Mouse (Mus musculus) myocyte (in vitro differentiated cells): ENCODE data around the gene Bloc1s4.

Experiments
- CEBPB ChIP-seq: IDR thresholded peaks from 2 replicates; pipeline ENCODE4 v1.6.1; 2011; ENCODE audit warnings: mild to moderate bottlenecking, moderate library complexity; ENCODE audit not compliant: poor library complexity, insufficient read depth, severe bottlenecking
- E2F4 ChIP-seq: IDR thresholded peaks from one replicate; pipeline ENCODE4 v1.6.1; 2011; ENCODE audit warnings: mild to moderate bottlenecking, control low read depth, moderate library complexity; ENCODE audit not compliant: insufficient read depth
- MAX ChIP-seq: IDR thresholded peaks from one replicate; pipeline ENCODE4 v1.6.1; 2011; ENCODE audit warnings: low read depth, mild to moderate bottlenecking, control low read depth
- MYOD1 ChIP-seq, 3 experiments: IDR thresholded peaks; one replicate each; pipeline ENCODE4 v1.6.1; 2011; ENCODE audit warnings: control low read depth in 2 of 3, low read depth in 2 of 3, mild to moderate bottlenecking in 2 of 3, moderate library complexity in 1 of 3; ENCODE audit not compliant: insufficient read length in 2 of 3, control insufficient read depth in 1 of 3
- POLR2A ChIP-seq: IDR thresholded peaks from one replicate; pipeline ENCODE4 v1.6.1; 2011; ENCODE audit warnings: low read depth, mild to moderate bottlenecking, control low read depth, moderate library complexity; ENCODE audit not compliant: insufficient read length
- POLR2AphosphoS2 ChIP-seq: IDR thresholded peaks from one replicate; pipeline ENCODE4 v1.6.1; 2011; ENCODE audit warnings: low read depth, control low read depth; ENCODE audit not compliant: insufficient read length
- REST ChIP-seq: IDR thresholded peaks from one replicate; pipeline ENCODE4 v1.6.1; 2011; ENCODE audit warnings: mild to moderate bottlenecking, control low read depth, moderate library complexity; ENCODE audit not compliant: insufficient read depth, insufficient read length
- TCF3 ChIP-seq: IDR thresholded peaks from one replicate; pipeline ENCODE4 v1.6.1; 2011; ENCODE audit warnings: low read depth, control low read depth; ENCODE audit not compliant: insufficient read length
- USF1 ChIP-seq: IDR thresholded peaks from one replicate; pipeline ENCODE4 v1.6.1; 2011; ENCODE audit warnings: low read depth, mild to moderate bottlenecking, control low read depth, moderate library complexity

- no peak for TF ChIP-seq MAX
- TF ChIP-seq USF1 = no peak
- no peak for TF ChIP-seq REST
- no peak for TF ChIP-seq E2F4
- TF ChIP-seq POLR2A = no peak
- TF ChIP-seq POLR2AphosphoS2 = no peak
- no peak for TF ChIP-seq MYOD1 (IDR thresholded peaks at IDR 0.05; ENCODE audit: control insufficient read depth in 1 of 3, insufficient read length in 2 of 3, low read depth in 2 of 3)
- no peak for TF ChIP-seq CEBPB
- no peak for TF ChIP-seq TCF3
These were observed 18.7 kb upstream of the Bloc1s4 start for GRCm38 (mm10) chr5:36766958-36767703.
